Mouse (Mus musculus): Measurements from ENCODE around the gene Npdc1. TPM values are rescaled to one million over a fixed set of nuclear protein-coding genes. Genes with fewer than 3 reads are reported as not detected.

Npdc1 gene
- polyA plus RNA-seq, 1 experiment from 2014 or later: 481 TPM

DNA sequence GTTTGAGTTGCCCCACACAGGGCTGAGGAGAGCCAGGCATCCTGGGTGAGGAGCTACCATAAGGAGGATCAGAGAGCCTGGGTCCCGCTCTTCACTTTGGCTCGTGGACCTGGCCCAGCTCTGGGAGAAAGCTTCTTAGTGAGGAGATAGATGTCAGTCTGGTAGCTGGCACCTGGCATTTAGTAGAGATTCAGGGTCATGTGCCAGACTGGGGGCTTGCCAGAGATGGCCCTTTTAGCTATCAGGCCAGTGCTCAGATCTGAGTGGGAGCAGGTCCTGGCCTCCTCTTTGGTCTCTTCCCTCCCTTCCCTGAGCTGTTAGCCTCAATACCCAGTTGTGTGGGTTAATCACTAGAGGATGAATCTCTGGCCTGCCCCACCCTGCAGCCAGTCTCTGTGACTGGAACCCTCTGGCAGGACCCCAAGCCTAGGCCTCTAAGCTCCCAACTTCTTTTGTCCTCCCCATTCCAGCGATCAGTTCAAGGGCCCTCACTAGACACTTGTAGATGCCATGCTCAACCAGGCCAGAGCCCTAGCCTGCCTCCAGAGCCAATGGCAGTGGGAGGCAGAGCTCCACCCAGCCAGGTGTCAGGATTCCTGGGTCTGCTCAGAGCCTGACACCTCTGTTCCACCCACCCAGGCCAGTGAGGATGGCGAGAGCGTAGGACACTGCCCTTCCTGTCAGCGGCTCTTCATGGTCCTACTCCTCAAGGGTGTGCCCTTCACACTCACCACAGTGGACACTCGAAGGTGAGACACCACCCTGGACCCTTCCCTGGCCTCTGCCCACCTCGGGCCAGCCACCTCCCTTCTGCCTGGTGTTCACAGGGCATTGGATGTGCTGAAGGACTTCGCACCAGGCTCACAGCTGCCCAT is 58.1 kb downstream of the Npdc1 start:
- H3K4me1 ChIP-seq (ENCODE audit: control insufficient read depth, insufficient read depth, low read depth, low read length): peaks cover 18% of the 10 kb centered on the region
- 89% methylated on average over 9 of the region's 9 CpGs for WGBS
- H3K4me2 ChIP-seq (ENCODE audit: low read length): no peak overlapping the region
- no peaks in the 10 kb centered on the region for H3K27me3 ChIP-seq (replicated peaks; ENCODE audit: control insufficient read depth, insufficient read depth, low read length)
- H3K9ac ChIP-seq (ENCODE audit: low read depth, low read length): no peak overlapping the region
- H3K36me3 ChIP-seq (ENCODE audit: control insufficient read depth, insufficient read depth, low read length): peaks cover 3% of the 10 kb centered on the region; the same call in 1 of the 2 replicates
- no peak overlapping the region for H3K4me3 ChIP-seq (ENCODE audit: low read length)
- H3K9me3 ChIP-seq (ENCODE audit: control insufficient read depth, low read length): no peaks in the 10 kb centered on the region
- H3K27ac ChIP-seq (ENCODE audit: low read depth, low read length): no peak overlapping the region
- ATAC-seq: no peak

DNA sequence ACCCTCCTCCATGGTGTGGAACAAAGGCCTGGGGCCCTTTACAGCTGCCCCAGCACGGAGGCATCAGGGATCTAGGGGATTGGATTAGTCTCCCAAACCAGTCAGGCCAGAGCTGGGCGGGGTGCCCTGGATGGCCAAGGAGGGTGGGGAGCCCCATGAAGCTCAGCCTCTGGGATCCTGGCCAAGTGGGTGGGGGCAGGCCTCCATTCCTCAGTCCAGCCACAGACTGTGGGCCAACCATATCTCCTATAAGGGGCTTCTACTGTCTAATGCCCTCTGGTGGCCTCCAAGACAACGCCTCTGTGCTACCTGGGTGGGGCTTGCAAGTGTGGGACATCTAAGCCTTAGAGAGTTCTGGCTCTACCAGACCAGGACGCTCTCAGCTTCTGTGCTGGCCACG is 59.8 kb downstream of the Npdc1 start:
- Histone ChIP-seq H3K27me3 (replicated peaks; ENCODE audit: control insufficient read depth, insufficient read depth, low read length) (no peaks in the 10 kb centered on the region), H3K36me3 (ENCODE audit: control insufficient read depth, insufficient read depth, low read length) (peaks cover 3% of the 10 kb centered on the region; the same call in 1 of the 2 replicates), H3K9ac (ENCODE audit: low read depth, low read length) (no peak overlapping the region), H3K9me3 (ENCODE audit: control insufficient read depth, low read length) (no peaks in the 10 kb centered on the region), H3K4me2 (ENCODE audit: low read length) (no peak overlapping the region), H3K27ac (ENCODE audit: low read depth, low read length) (no peak overlapping the region), H3K4me1 (ENCODE audit: control insufficient read depth, insufficient read depth, low read depth, low read length) (peaks cover 18% of the 10 kb centered on the region), H3K4me3 (ENCODE audit: low read length) (no peak overlapping the region)
- no peak for ATAC-seq
- WGBS: 71% methylated on average over 5 of the region's 5 CpGs

Small RNA genes within 50 kb of the gene (microRNA-seq; reads per million reads assigned to microRNA genes)
- gene Mir3087: 0.62 reads per million

Other genes with a start within 250 kb of the Npdc1 start
- gene Nrarp, start 218.6 kb upstream of the Npdc1 start, polyA plus RNA-seq (2015; fragmentation: Nextera tagmentation; extraction: Ambion mirVana): 13.6 and 16.3 TPM in 2 replicates
- gene Tor4a, start 202.5 kb upstream of the Npdc1 start, polyA plus RNA-seq (2015; fragmentation: Nextera tagmentation; extraction: Ambion mirVana): 2.1 and 2.3 TPM in 2 replicates
- gene Nelfb, start 187.9 kb upstream of the Npdc1 start, polyA plus RNA-seq (2015; fragmentation: Nextera tagmentation; extraction: Ambion mirVana): 105 and 112 TPM in 2 replicates
- gene Stpg3, start 184.7 kb upstream of the Npdc1 start, polyA plus RNA-seq (2015; fragmentation: Nextera tagmentation; extraction: Ambion mirVana): not detected in 2 replicates
- gene Fam166a, start 180.6 kb upstream of the Npdc1 start, polyA plus RNA-seq (2015; fragmentation: Nextera tagmentation; extraction: Ambion mirVana): 0.39 and 1.0 TPM in 2 replicates
- 486 and 553 TPM in 2 replicates for gene Tubb4b, start 174.6 kb upstream of the Npdc1 start, polyA plus RNA-seq (2015; fragmentation: Nextera tagmentation; extraction: Ambion mirVana)
- gene Slc34a3, start 165.0 kb upstream of the Npdc1 start, polyA plus RNA-seq (2015; fragmentation: Nextera tagmentation; extraction: Ambion mirVana): not detected in 2 replicates
- not detected in 2 replicates for gene Rnf224, start 162.6 kb upstream of the Npdc1 start, polyA plus RNA-seq (2015; fragmentation: Nextera tagmentation; extraction: Ambion mirVana)
- 166 and 207 TPM in 2 replicates for gene Rnf208, start 157.1 kb upstream of the Npdc1 start, polyA plus RNA-seq (2015; fragmentation: Nextera tagmentation; extraction: Ambion mirVana)
- gene Cysrt1, start 156.9 kb upstream of the Npdc1 start, polyA plus RNA-seq (2015; fragmentation: Nextera tagmentation; extraction: Ambion mirVana): 0.24 TPM in 1 of 2 replicates, not detected in the other
- gene AL732309.1, start 152.5 kb upstream of the Npdc1 start, polyA plus RNA-seq (2015; fragmentation: Nextera tagmentation; extraction: Ambion mirVana): 4.2 and 5.1 TPM in 2 replicates
- gene Tmem203, start 143.9 kb upstream of the Npdc1 start, polyA plus RNA-seq (2015; fragmentation: Nextera tagmentation; extraction: Ambion mirVana): 15.8 and 16.6 TPM in 2 replicates
- gene Tprn, start 136.7 kb upstream of the Npdc1 start, polyA plus RNA-seq (2015; fragmentation: Nextera tagmentation; extraction: Ambion mirVana): 20.3 TPM in 2 replicates
- 181 and 183 TPM in 2 replicates for gene Ssna1, start 126.9 kb upstream of the Npdc1 start, polyA plus RNA-seq (2015; fragmentation: Nextera tagmentation; extraction: Ambion mirVana)
- 137 and 147 TPM in 2 replicates for gene Anapc2, start 126.9 kb upstream of the Npdc1 start, polyA plus RNA-seq (2015; fragmentation: Nextera tagmentation; extraction: Ambion mirVana)
- not detected in 2 replicates for gene Tmem210, start 111.2 kb upstream of the Npdc1 start, polyA plus RNA-seq (2015; fragmentation: Nextera tagmentation; extraction: Ambion mirVana)
- gene Lrrc26, start 109.4 kb upstream of the Npdc1 start, polyA plus RNA-seq (2015; fragmentation: Nextera tagmentation; extraction: Ambion mirVana): 0.12 and 0.13 TPM in 2 replicates
- gene Grin1, start 80.2 kb upstream of the Npdc1 start, polyA plus RNA-seq (2015; fragmentation: Nextera tagmentation; extraction: Ambion mirVana): 56.9 and 65.8 TPM in 2 replicates
- gene Man1b1, start 67.0 kb upstream of the Npdc1 start, polyA plus RNA-seq (2015; fragmentation: Nextera tagmentation; extraction: Ambion mirVana): 41.6 and 48.3 TPM in 2 replicates
- gene Dpp7, start 43.0 kb upstream of the Npdc1 start, polyA plus RNA-seq (2015; fragmentation: Nextera tagmentation; extraction: Ambion mirVana): 26.4 and 27.8 TPM in 2 replicates
- 8.8 and 10.9 TPM in 2 replicates for gene Uap1l1, start 33.7 kb upstream of the Npdc1 start, polyA plus RNA-seq (2015; fragmentation: Nextera tagmentation; extraction: Ambion mirVana)
- gene Sapcd2, start 27.0 kb upstream of the Npdc1 start, polyA plus RNA-seq (2015; fragmentation: Nextera tagmentation; extraction: Ambion mirVana): 15.7 and 17.2 TPM in 2 replicates
- 6.7 and 7.4 TPM in 2 replicates for gene Entpd2, start 3.5 kb upstream of the Npdc1 start, polyA plus RNA-seq (2015; fragmentation: Nextera tagmentation; extraction: Ambion mirVana)
- 0.19 and 0.23 TPM in 2 replicates for gene Fut7, start 23.9 kb downstream of the Npdc1 start, polyA plus RNA-seq (2015; fragmentation: Nextera tagmentation; extraction: Ambion mirVana)
- gene Abca2, start 29.4 kb downstream of the Npdc1 start, polyA plus RNA-seq (2015; fragmentation: Nextera tagmentation; extraction: Ambion mirVana): 13.5 and 15.5 TPM in 2 replicates
- gene Clic3, start 57.5 kb downstream of the Npdc1 start, polyA plus RNA-seq (2015; fragmentation: Nextera tagmentation; extraction: Ambion mirVana): 3.4 and 4.1 TPM in 2 replicates
- gene Paxx, start 61.7 kb downstream of the Npdc1 start, polyA plus RNA-seq (2015; fragmentation: Nextera tagmentation; extraction: Ambion mirVana): 117 and 134 TPM in 2 replicates
- gene Ptgds, start 70.7 kb downstream of the Npdc1 start, polyA plus RNA-seq (2015; fragmentation: Nextera tagmentation; extraction: Ambion mirVana): 904 and 1,173 TPM in 2 replicates
- gene Lcn12, start 94.6 kb downstream of the Npdc1 start, polyA plus RNA-seq (2015; fragmentation: Nextera tagmentation; extraction: Ambion mirVana): not detected in 2 replicates
- gene Fbxw5, start 101.4 kb downstream of the Npdc1 start, polyA plus RNA-seq (2015; fragmentation: Nextera tagmentation; extraction: Ambion mirVana): 136 and 153 TPM in 2 replicates
- 6.1 and 6.6 TPM in 2 replicates for gene C8g, start 102.4 kb downstream of the Npdc1 start, polyA plus RNA-seq (2015; fragmentation: Nextera tagmentation; extraction: Ambion mirVana)
- 16.8 and 17.8 TPM in 2 replicates for gene Traf2, start 147.6 kb downstream of the Npdc1 start, polyA plus RNA-seq (2015; fragmentation: Nextera tagmentation; extraction: Ambion mirVana)
- gene Edf1, start 158.5 kb downstream of the Npdc1 start, polyA plus RNA-seq (2015; fragmentation: Nextera tagmentation; extraction: Ambion mirVana): 384 and 413 TPM in 2 replicates
- gene Mamdc4, start 175.5 kb downstream of the Npdc1 start, polyA plus RNA-seq (2015; fragmentation: Nextera tagmentation; extraction: Ambion mirVana): 1.8 and 3.7 TPM in 2 replicates
- 164 and 178 TPM in 2 replicates for gene Phpt1, start 175.9 kb downstream of the Npdc1 start, polyA plus RNA-seq (2015; fragmentation: Nextera tagmentation; extraction: Ambion mirVana)
- 12.0 and 15.1 TPM in 2 replicates for gene Ajm1, start 182.4 kb downstream of the Npdc1 start, polyA plus RNA-seq (2015; fragmentation: Nextera tagmentation; extraction: Ambion mirVana)
- 65.3 and 71.8 TPM in 2 replicates for gene Rabl6, start 209.2 kb downstream of the Npdc1 start, polyA plus RNA-seq (2015; fragmentation: Nextera tagmentation; extraction: Ambion mirVana)
- gene Ccdc183, start 218.3 kb downstream of the Npdc1 start, polyA plus RNA-seq (2015; fragmentation: Nextera tagmentation; extraction: Ambion mirVana): 0.13 and 0.34 TPM in 2 replicates
- 54.6 and 66.8 TPM in 2 replicates for gene Tmem141, start 222.7 kb downstream of the Npdc1 start, polyA plus RNA-seq (2015; fragmentation: Nextera tagmentation; extraction: Ambion mirVana)
- 4.6 and 4.8 TPM in 2 replicates for gene Fcna, start 228.7 kb downstream of the Npdc1 start, polyA plus RNA-seq (2015; fragmentation: Nextera tagmentation; extraction: Ambion mirVana)